9 mouse cellular contexts compared by ENCODE assay signal in genomic region chr15:99296213-99296612, GRCm38 (mm10). TPM values are rescaled to one million over a fixed set of nuclear protein-coding genes. Genes with fewer than 3 reads are reported as not detected.
DNase-seq lines count a peak whose midpoint lies in the region; ATAC-seq lines count a peak whose summit lies in the region.
"Had no signal": no experiment of that assay in that cellular context is flagged by ENCODE, and none has a peak within 500 bp of the region (broad histone marks: within the 10 kb centered on the region; RNA-seq: fewer than 3 reads in every experiment).

No protein-coding gene starts in this region.

- peak overlapping the region; percentile 61 for H3K4me2 ChIP-seq in kidney, embryonic 14.5 days (replicated peaks; ENCODE audit: low read depth, low read length)
- peak overlapping the region; percentile 81 for H3K4me2 ChIP-seq in midbrain, embryonic 16.5 days (ENCODE audit: low read length)

- ATAC-seq in kidney, embryonic 14.5 days (ENCODE audit: low FRiP score, low TSS enrichment), result no peak
- no peak for ATAC-seq in midbrain, embryonic 16.5 days

- no peak overlapping the region for H3K9ac ChIP-seq in kidney, embryonic 14.5 days (ENCODE audit: low read depth, low read length)
- peak overlapping the region; percentile 85 for H3K9ac ChIP-seq in midbrain, embryonic 16.5 days (ENCODE audit: low read depth, low read length)

- H3K4me3 ChIP-seq in kidney, embryonic 14.5 days (ENCODE audit: low read length), result peak overlapping the region; percentile 73; the same call in 1 of the 2 replicates
- H3K4me3 ChIP-seq in hindbrain, embryonic 10.5 days, result peak overlapping the region; percentile 76
- H3K4me3 ChIP-seq in midbrain, embryonic 16.5 days (ENCODE audit: low read depth, low read length), result peak overlapping the region; percentile 82

- H3K36me3 ChIP-seq in kidney, embryonic 14.5 days (ENCODE audit: control insufficient read depth, insufficient read depth, low read length), result no peaks in the 10 kb centered on the region
- H3K36me3 ChIP-seq in hindbrain, embryonic 10.5 days, result peaks cover 7% of the 10 kb centered on the region; the same call in 1 of the 2 replicates
- H3K36me3 ChIP-seq in midbrain, embryonic 16.5 days (ENCODE audit: control insufficient read depth, insufficient read depth, low read length), result no peaks in the 10 kb centered on the region

- no peaks in the 10 kb centered on the region for H3K27me3 ChIP-seq in kidney, embryonic 14.5 days (ENCODE audit: control insufficient read depth, insufficient read depth, low read length)
- H3K27me3 ChIP-seq in hindbrain, embryonic 10.5 days (ENCODE audit: insufficient read depth, poor library complexity, severe bottlenecking), result no peaks in the 10 kb centered on the region
- H3K27me3 ChIP-seq in midbrain, embryonic 16.5 days (ENCODE audit: control insufficient read depth, insufficient read depth, low read depth, low read length), result no peaks in the 10 kb centered on the region

- H3K4me1 ChIP-seq in kidney, embryonic 14.5 days (ENCODE audit: control insufficient read depth, insufficient read depth, low read length), result 0 out of 2 replicates have a peak, but pooled peaks cover 5% of the 10 kb centered on the region
- peaks cover 31% of the 10 kb centered on the region for H3K4me1 ChIP-seq in hindbrain, embryonic 10.5 days (replicated peaks)
- H3K4me1 ChIP-seq in midbrain, embryonic 16.5 days (ENCODE audit: control insufficient read depth, insufficient read depth, low read length), result peaks cover 20% of the 10 kb centered on the region

- no peak for DNase-seq in kidney, adult 8-10 months
- DNase-seq in brain, adult 2 months (ENCODE audit: low read depth, low spot score), result peak; percentile 40
- no peak for DNase-seq in hindbrain, embryonic 10.5 days (ENCODE audit: low spot score)
- no peak for DNase-seq in right cerebral cortex, postnatal 10 days (ENCODE audit: low spot score in 2 of 2)
- DNase-seq in thymus, postnatal 25 days, result no peak
- no peak for DNase-seq in layer of hippocampus, adult 8-10 months (ENCODE audit: low spot score in 2 of 2)

- 35% methylated on average over 5 of the region's 5 CpGs for WGBS in kidney, embryonic 14.5 days
- 45% methylated on average over 5 of the region's 5 CpGs for whole genome bisulfite sequencing in hindbrain, embryonic 10.5 days
- 39% methylated on average over 5 of the region's 5 CpGs for WGBS in midbrain, embryonic 16.5 days

- no peaks in the 10 kb centered on the region for H3K9me3 ChIP-seq in kidney, embryonic 14.5 days (ENCODE audit: control insufficient read depth, low read length)
- no peaks in the 10 kb centered on the region for H3K9me3 ChIP-seq in hindbrain, embryonic 10.5 days
- H3K9me3 ChIP-seq in midbrain, embryonic 16.5 days (replicated peaks; ENCODE audit: control insufficient read depth, low read length, poor library complexity, severe bottlenecking), result no peaks in the 10 kb centered on the region

- H3K27ac ChIP-seq in kidney, embryonic 14.5 days (ENCODE audit: low read depth, low read length), result no peak overlapping the region
- H3K27ac ChIP-seq in hindbrain, embryonic 10.5 days, result peak overlapping the region; percentile 93; the same call in 1 of the 2 replicates
- H3K27ac ChIP-seq in midbrain, embryonic 16.5 days (ENCODE audit: low read length), result peak overlapping the region; percentile 94; the same call in 1 of the 2 replicates

RNA-seq across cellular contexts. Expression of gene Fam186b, which starts 0.5 kb away (rescaled TPM):
- 0.07 and 0.22 TPM in 2 replicates for polyA plus RNA-seq in kidney, embryonic 14.5 days (2014; fragmentation: Nextera tagmentation; extraction: Ambion mirVana)
- polyA plus RNA-seq in hindbrain, embryonic 10.5 days (2016; fragmentation: Nextera tagmentation; extraction: Ambion mirVana), result 0.20 and 0.27 TPM in 2 replicates
- polyA plus RNA-seq in midbrain, embryonic 16.5 days (2015; fragmentation: Nextera tagmentation; extraction: Ambion mirVana), result 0.53 and 0.73 TPM in 2 replicates
- 1 to 10 TPM in 3 of 4 experiments, under 1 TPM in 1; 0.61 to 2.6 (median 1.6) TPM for total RNA-seq in layer of hippocampus, adult 8-10 months (2022)
- polyA plus RNA-seq: large intestine, adult 2 months had no signal

RNA-seq across cellular contexts. Expression of gene Prpf40b, which starts 1.3 kb away (rescaled TPM):
- polyA plus RNA-seq in kidney, embryonic 14.5 days (2014; fragmentation: Nextera tagmentation; extraction: Ambion mirVana), result 39.5 and 63.9 TPM in 2 replicates
- 61.1 and 63.3 TPM in 2 replicates for polyA plus RNA-seq in hindbrain, embryonic 10.5 days (2016; fragmentation: Nextera tagmentation; extraction: Ambion mirVana)
- 122 and 130 TPM in 2 replicates for polyA plus RNA-seq in midbrain, embryonic 16.5 days (2015; fragmentation: Nextera tagmentation; extraction: Ambion mirVana)
- total RNA-seq in layer of hippocampus, adult 8-10 months (2022), result 100 to 1,000 TPM in 1 of 4 experiments, 10 to 100 TPM in 3; 93.1 to 117 (median 99.9) TPM

RNA-seq across cellular contexts. Expression of gene Mcrs1, which starts 44.5 kb away (rescaled TPM):
- polyA plus RNA-seq in kidney, embryonic 14.5 days (2014; fragmentation: Nextera tagmentation; extraction: Ambion mirVana), result 180 and 182 TPM in 2 replicates
- 194 and 213 TPM in 2 replicates for polyA plus RNA-seq in hindbrain, embryonic 10.5 days (2016; fragmentation: Nextera tagmentation; extraction: Ambion mirVana)
- 209 and 211 TPM in 2 replicates for polyA plus RNA-seq in midbrain, embryonic 16.5 days (2015; fragmentation: Nextera tagmentation; extraction: Ambion mirVana)
- total RNA-seq in layer of hippocampus, adult 8-10 months (2022), result 10 to 100 TPM; 69.6 to 85.0 (median 73.3) TPM
